Mouse (Mus musculus) lung, postnatal 4 days (tissue): ENCODE data around the gene Efcab14.

Source experiments
- DNase-seq, 2 experiments: peaks; one replicate each; pipeline ENCODE4 v3.0.0; 2021

Gene Efcab14

GRCm38 (mm10) chr4:115780269-115780668 is 42.7 kb downstream of the Efcab14 start:
- DNase-seq, result no peak

- DNase-seq, result no peak
These were observed 43.4 kb downstream of the Efcab14 start, which contains the start of gene Tex38 for GRCm38 (mm10) chr4:115780918-115781317. TSS of gene Tex38 (minus strand) at chr4:115781018.

DNA sequence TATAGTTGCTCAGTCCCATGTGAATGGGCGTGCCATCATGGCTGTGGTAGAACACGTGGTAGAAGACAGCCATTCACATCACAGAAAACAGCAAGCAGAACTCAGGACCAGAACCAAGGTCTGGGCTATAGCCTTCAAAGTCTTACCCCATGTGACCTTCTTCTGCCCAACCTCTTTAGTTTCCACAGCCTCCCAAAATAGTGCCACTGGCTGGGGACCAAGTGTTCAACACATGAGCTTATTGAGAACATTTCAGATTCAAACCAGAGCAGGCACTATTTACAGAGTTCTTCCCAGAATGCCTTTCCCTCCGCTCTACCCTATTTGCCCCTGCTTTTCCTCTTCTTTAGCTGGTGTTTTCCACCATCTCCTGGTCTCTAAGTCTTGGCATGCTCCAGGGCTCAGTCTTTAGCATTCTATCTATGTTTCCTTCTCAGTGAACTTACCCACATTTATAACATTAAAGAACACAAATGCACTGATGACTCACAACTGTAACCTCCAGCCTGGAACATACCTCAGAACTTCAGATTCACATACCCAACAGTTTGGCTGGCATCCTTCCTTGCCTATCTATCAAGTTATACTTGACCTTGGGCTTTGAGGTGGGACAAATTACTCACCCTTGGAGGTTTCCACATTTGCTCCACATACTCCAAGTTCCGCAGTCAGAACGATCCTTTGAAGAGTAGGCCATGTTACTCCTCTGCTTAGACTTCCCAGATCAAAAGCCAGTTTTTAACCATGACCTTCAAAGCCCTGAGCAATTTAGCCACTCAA is 44.7 kb downstream of the Efcab14 start:
- no peak for DNase-seq

DNA sequence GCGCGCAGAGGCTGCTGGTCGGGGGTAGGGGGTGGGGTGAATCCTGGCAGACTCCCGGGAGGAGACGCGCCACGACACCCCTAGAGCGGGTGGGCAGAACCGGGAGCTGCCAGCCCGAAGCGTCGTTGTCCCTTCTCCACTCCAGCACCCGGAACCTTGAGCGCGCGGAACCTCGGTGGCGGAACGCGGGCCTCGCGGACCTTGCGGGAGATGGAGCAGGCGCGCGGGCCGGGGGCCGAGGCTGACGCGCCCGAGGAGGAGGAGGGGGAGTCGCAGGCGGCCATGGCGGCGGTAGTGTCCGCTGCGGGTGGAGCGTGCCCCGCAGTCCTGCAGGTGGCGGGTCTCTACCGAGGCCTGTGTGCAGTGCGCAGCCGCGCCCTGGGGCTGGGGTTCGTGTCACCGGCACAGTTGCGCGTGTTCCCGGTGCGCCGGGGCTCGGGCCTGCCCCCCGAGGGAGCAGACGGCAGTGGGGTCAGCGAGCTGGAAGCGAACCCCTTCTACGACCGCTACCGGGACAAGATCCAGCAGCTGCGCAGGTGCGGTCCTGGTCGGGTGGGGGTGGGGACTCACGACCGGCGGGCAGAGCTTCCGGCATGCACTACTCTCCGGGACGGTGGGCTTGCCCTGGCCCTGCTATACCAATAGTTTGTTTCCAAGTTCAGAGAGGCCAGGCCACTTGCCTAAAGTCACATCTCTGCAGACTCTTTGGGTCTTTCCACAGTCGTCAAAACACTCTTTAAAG is 47.4 kb downstream of the Efcab14 start, which contains the start of gene Atpaf1:
Gene Atpaf1 (plus strand): TSS at position 44 of the 742 bp plus-strand sequence.
- peak; percentile 85 to 86 for DNase-seq

GRCm38 (mm10) chr4:115785511-115786034 is 48.0 kb downstream of the Efcab14 start:
- DNase-seq, result no peak

DNA sequence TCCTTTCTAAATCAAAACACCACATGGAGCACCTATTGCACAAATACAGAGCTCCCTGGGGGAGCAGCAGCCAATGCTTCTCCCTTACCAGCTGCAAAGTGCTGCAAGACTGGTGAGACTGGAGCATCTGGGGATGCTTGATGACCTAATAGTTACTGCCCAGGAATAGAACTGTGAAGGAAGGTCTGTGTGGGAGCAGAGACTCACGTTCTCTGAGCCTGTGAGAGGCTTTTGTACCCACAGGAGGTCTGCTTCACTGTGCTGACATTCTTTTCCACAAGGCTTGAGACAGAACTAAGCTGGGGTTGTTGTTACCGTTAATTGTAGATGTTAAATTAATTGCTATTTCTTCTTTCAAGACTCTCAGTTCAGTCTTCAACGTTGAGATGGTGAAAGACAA is 53.3 kb downstream of the Efcab14 start:
- DNase-seq, result no peak

DNA sequence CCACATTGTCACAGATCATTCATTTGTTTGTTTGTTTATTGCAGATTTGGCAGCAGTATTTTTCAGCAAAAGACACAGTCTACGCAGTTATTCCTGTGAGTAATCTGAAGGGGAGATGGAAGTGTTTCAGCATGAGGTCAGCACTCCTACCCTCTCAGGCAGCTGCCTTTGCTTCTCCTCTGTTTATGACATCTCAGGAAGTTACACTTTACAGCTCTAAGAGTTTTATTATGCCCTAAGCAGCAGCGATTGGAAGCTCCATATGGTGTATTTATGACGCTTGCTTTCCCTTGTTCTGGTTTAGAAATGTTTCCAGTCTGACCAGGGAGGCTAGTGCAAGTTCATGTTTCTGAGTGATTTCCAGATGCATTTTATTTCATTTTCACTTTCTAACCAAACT is 57.8 kb downstream of the Efcab14 start:
- no peak for DNase-seq

GRCm38 (mm10) chr4:115799981-115800380 is 62.4 kb downstream of the Efcab14 start:
- no peak for DNase-seq

DNA sequence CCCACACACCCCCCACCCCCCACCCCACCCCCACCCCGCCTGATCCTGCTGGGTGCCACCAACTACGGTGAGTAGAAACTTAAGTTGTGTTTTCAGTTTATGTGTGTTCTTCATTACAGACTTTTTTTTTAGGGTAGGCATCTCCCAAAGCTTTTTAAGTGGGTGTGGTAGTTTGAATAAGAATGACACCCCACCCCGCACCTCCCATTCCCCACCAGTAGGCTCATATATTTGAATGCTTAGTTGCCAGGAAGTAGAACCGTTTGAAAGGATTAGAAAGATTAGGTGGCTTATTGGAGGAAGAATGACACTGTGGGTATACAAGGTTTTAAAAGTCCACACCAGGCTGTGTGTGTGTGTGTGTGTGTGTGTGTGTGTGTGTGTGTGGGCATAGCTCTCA is 74.8 kb downstream of the Efcab14 start:
- no peak for DNase-seq

GRCm38 (mm10) chr4:115815606-115816005 is 78.1 kb downstream of the Efcab14 start:
- no peak for DNase-seq

GRCm38 (mm10) chr4:115820199-115820598 is 82.7 kb downstream of the Efcab14 start:
- DNase-seq, result no peak

DNA sequence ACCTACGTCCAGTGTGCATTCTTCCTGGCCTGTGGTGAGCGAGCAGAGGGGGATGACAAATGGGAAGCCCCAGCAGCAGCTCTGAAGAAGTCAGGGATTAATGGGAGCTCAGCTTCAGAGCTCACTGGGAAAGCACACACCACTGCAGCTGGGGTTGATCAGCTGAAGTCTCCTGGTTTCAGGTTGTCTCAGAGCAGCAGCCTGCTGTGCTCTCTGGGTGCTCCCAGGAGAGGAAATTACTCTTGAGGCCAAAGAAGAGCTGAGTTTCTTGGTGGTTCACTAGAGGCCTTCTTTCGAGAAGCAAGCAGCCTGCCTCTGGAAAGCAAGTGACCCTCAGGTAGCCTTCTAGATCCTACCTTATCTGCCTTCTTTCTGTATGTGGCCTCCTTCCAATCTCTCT is 83.4 kb downstream of the Efcab14 start:
- DNase-seq, result no peak

- DNase-seq, result no peak
These were observed 83.9 kb downstream of the Efcab14 start for GRCm38 (mm10) chr4:115821431-115821830.

- DNase-seq, result no peak
These were observed 84.4 kb downstream of the Efcab14 start for GRCm38 (mm10) chr4:115821928-115822327.

DNA sequence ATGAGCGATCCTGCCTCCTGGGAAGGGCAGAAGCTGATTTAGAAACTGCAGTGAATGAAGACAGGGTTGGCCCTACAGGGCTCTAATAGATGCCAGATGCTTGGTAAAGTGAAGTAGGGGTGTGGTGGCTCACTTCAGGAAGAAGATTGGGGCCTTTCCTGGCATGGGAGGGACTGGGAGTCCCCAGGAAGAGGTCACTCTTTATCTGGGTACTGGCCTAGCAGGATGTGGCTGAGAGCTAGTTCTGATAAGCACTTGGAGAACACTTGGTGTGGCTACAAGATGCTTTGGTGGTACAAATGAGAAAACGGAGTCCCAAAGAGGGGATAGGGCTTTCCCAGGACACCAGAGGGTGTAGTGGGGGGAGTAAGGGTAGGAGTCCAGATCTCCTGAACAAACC is 86.6 kb downstream of the Efcab14 start:
- no peak for DNase-seq

GRCm38 (mm10) chr4:115825271-115825670 is 87.7 kb downstream of the Efcab14 start:
- DNase-seq, result no peak
